Mouse (Mus musculus): ENCODE data around the gene Ift88.

The Ift88 gene

GRCm38 (mm10) chr14:57533841-57534240, 110.0 kb downstream of the Ift88 start:
- Histone ChIP-seq H3K36me3 (ENCODE audit: control insufficient read depth, insufficient read depth, low read length, poor library complexity, severe bottlenecking) (no peaks in the 10 kb centered on the region), H3K27me3 (ENCODE audit: control insufficient read depth, insufficient read depth, low read length, poor library complexity, severe bottlenecking) (0 out of 2 replicates have a peak, but pooled peaks cover 2% of the 10 kb centered on the region)
- DNase-seq (ENCODE audit: low read depth, low spot score): no peak

- no peak for DNase-seq (ENCODE audit: low read depth, low spot score)
- Histone ChIP-seq H3K27me3 (ENCODE audit: control insufficient read depth, insufficient read depth, low read length, poor library complexity, severe bottlenecking) (no peaks in the 10 kb centered on the region), H3K36me3 (ENCODE audit: control insufficient read depth, insufficient read depth, low read length, poor library complexity, severe bottlenecking) (no peaks in the 10 kb centered on the region)
Observed at GRCm38 (mm10) chr14:57534346-57534745, 110.5 kb downstream of the Ift88 start.

- DNase-seq (ENCODE audit: low read depth, low spot score): no peak
- no peaks in the 10 kb centered on the region for H3K27me3 ChIP-seq (ENCODE audit: control insufficient read depth, insufficient read depth, low read length, poor library complexity, severe bottlenecking)
- no peaks in the 10 kb centered on the region for H3K36me3 ChIP-seq (ENCODE audit: control insufficient read depth, insufficient read depth, low read length, poor library complexity, severe bottlenecking)
Observed at GRCm38 (mm10) chr14:57534961-57535360, 111.1 kb downstream of the Ift88 start.

DNA sequence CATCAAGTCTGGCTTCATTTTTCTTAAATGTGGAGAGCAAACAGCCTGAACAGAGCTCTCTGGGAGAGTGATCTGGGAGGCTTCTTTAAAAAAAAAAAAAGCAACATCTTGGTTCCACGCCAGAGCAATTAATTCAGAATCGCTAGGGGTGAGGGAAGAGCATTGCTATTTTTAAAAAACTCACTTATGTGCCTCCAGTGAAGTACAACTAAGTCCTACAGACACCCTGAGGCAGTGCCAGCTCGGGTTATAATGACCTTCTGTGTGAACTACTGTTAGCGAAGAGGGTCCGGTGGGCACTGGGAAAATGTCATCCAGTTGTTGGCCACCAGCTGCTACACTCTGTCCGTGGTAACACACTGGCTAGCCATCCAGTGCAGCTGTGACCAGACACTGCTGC, 111.8 kb downstream of the Ift88 start:
- H3K27me3 ChIP-seq (ENCODE audit: control insufficient read depth, insufficient read depth, low read length, poor library complexity, severe bottlenecking): no peaks in the 10 kb centered on the region
- DNase-seq (ENCODE audit: low read depth, low spot score): no peak
- no peaks in the 10 kb centered on the region for H3K36me3 ChIP-seq (ENCODE audit: control insufficient read depth, insufficient read depth, low read length, poor library complexity, severe bottlenecking)

DNA sequence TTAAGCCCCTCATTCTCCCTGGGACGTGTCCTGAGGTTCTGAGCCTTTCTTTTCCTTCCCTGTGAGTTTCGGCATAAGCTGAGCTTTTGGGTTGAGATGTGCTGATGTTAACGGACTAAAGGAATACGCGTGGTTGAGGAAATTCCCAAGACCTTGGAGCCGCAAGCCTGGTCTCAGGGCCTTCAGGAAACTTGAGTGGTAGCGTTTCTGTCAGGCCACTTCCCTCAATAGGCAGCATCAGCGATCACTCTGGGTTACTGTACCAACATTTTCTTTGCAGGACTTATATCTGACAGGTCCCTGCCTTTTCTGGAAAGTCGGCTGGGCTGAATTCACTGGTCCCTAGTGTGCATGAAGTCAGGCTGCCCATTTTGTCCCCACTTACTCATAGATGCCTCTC, 113.0 kb downstream of the Ift88 start:
- DNase-seq (ENCODE audit: low read depth, low spot score): no peak
- Histone ChIP-seq H3K36me3 (ENCODE audit: control insufficient read depth, insufficient read depth, low read length, poor library complexity, severe bottlenecking) (no peaks in the 10 kb centered on the region), H3K27me3 (ENCODE audit: control insufficient read depth, insufficient read depth, low read length, poor library complexity, severe bottlenecking) (no peaks in the 10 kb centered on the region)

DNA sequence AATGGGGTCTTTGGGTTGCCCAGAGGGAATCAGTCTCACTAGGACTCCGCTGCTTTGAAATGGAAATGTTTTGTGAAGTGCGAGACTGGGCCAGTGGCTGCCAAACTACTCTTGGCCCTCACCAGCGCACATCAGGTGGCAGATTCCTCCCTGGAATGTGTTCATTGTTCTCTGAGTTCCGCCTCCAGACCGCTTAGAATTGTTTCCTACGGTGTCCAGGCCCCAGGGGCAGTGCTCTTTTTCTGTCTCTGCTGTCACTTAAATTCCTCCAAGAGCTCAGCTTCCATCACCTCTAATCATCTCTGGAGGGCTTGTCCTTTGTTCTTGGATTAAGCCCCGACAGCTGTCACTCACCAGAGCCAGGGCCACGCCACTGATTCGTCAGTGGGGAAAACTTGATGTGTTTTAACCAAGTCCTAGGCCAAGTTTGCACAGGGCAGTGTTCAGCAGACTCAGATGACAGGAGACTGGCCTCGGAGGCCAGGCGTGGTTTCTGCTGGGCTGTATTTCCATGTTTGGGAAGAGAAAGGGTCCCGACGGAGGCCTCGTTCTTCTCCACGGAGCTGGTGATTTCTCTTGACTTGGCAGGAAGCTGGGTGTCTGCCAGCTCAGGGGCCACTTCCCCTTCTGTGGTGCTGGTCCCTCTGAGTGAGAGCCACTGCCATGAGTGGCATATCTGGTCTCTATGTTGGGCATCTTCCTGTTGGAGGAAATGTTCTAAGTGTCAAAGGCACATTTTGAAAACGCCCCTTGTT, 113.6 kb downstream of the Ift88 start:
- DNase-seq (ENCODE audit: low read depth, low spot score): peak; percentile 55
- Histone ChIP-seq H3K27me3 (ENCODE audit: control insufficient read depth, insufficient read depth, low read length, poor library complexity, severe bottlenecking) (no peaks in the 10 kb centered on the region), H3K36me3 (ENCODE audit: control insufficient read depth, insufficient read depth, low read length, poor library complexity, severe bottlenecking) (no peaks in the 10 kb centered on the region)

DNA sequence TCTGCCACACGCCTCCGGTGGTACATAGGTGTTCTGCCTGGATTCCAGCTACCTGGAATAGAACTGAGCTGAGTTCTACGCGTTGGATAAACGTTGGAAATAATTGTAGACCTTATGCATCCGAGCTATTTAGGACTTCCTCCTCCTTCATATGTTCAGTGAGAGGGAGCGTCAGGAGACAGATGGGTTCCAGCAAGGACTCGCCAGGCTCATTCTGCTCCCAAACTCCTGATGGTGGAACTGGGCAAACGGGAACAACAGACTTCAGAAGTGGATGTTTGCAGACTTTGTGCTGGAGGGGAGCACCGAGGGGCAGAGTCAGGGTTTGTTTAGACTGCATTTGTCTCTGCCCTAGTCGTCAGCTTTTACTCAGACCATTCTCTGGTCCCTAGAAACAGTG, 116.8 kb downstream of the Ift88 start:
- no peaks in the 10 kb centered on the region for H3K27me3 ChIP-seq (ENCODE audit: control insufficient read depth, insufficient read depth, low read length, poor library complexity, severe bottlenecking)
- DNase-seq (ENCODE audit: low read depth, low spot score): no peak
- H3K36me3 ChIP-seq (ENCODE audit: control insufficient read depth, insufficient read depth, low read length, poor library complexity, severe bottlenecking): no peaks in the 10 kb centered on the region

GRCm38 (mm10) chr14:57542231-57542630, 118.4 kb downstream of the Ift88 start:
- H3K36me3 ChIP-seq (ENCODE audit: control insufficient read depth, insufficient read depth, low read length, poor library complexity, severe bottlenecking): no peaks in the 10 kb centered on the region
- H3K27me3 ChIP-seq (ENCODE audit: control insufficient read depth, insufficient read depth, low read length, poor library complexity, severe bottlenecking): no peaks in the 10 kb centered on the region
- peak; percentile 34 for DNase-seq (ENCODE audit: low read depth, low spot score)

DNA sequence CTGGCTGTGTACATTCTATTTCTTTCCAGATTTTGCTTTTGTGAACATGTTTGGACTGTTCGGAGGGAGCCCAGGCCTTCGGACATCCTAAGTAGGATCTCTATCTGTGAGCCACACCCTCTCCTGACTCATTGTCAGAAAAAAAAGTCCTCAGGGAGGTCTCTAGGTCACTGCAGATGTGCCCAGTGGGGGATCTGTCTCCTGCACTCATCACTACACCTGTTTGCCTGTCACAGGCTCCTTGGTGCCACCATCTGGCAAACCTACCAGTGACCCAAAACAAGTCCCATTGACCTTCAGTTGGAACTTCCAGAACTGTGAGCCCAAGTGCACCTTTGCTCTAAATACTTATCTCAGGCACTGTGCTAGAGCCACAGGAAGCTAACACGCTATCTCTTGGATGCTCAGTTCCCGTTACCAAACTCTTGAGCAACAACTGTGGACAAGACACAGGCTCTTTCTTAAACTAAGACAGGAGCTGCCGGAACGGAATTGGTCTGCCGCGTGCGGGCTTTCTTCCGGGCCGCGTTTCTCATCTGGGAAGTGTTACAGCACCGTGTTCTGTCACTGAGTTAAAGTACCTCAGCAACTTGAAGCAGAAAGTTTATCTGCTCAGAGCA, 119.7 kb downstream of the Ift88 start:
- Histone ChIP-seq H3K27me3 (ENCODE audit: control insufficient read depth, insufficient read depth, low read length, poor library complexity, severe bottlenecking) (no peaks in the 10 kb centered on the region), H3K36me3 (ENCODE audit: control insufficient read depth, insufficient read depth, low read length, poor library complexity, severe bottlenecking) (no peaks in the 10 kb centered on the region)
- DNase-seq (ENCODE audit: low read depth, low spot score): no peak

DNA sequence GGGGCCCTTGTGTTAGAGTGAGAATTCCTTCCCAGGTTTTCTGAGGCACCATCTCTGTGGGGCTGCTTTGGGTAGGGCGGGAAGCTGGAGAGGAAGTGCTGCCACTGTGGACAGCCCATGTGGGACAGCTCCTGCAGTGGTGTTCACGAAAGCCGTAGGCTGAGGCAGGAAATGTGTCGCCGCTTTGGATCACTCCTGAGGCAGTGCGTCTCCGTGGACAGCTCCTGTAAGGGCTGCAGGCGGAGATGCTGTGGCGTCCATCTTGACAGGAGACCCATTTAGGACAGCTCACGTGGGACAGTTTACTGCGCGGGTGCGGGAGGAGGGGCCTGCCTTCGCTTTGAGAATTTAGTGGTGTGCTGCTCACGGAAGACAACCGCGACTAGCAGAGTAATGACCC, 121.7 kb downstream of the Ift88 start:
- DNase-seq (ENCODE audit: low read depth, low spot score): no peak
- Histone ChIP-seq H3K27me3 (ENCODE audit: control insufficient read depth, insufficient read depth, low read length, poor library complexity, severe bottlenecking) (no peaks in the 10 kb centered on the region), H3K36me3 (ENCODE audit: control insufficient read depth, insufficient read depth, low read length, poor library complexity, severe bottlenecking) (0 out of 2 replicates have a peak, but pooled peaks cover 4% of the 10 kb centered on the region)

- H3K27me3 ChIP-seq (ENCODE audit: control insufficient read depth, insufficient read depth, low read length, poor library complexity, severe bottlenecking): no peaks in the 10 kb centered on the region
- no peak for DNase-seq (ENCODE audit: low read depth, low spot score)
- 0 out of 2 replicates have a peak, but pooled peaks cover 4% of the 10 kb centered on the region for H3K36me3 ChIP-seq (ENCODE audit: control insufficient read depth, insufficient read depth, low read length, poor library complexity, severe bottlenecking)
Observed at GRCm38 (mm10) chr14:57546131-57546530, 122.3 kb downstream of the Ift88 start.

- Histone ChIP-seq H3K36me3 (ENCODE audit: control insufficient read depth, insufficient read depth, low read length, poor library complexity, severe bottlenecking) (0 out of 2 replicates have a peak, but pooled peaks cover 4% of the 10 kb centered on the region), H3K27me3 (ENCODE audit: control insufficient read depth, insufficient read depth, low read length, poor library complexity, severe bottlenecking) (no peaks in the 10 kb centered on the region)
- no peak for DNase-seq (ENCODE audit: low read depth, low spot score)
Observed at GRCm38 (mm10) chr14:57546557-57547021, 122.7 kb downstream of the Ift88 start.

DNA sequence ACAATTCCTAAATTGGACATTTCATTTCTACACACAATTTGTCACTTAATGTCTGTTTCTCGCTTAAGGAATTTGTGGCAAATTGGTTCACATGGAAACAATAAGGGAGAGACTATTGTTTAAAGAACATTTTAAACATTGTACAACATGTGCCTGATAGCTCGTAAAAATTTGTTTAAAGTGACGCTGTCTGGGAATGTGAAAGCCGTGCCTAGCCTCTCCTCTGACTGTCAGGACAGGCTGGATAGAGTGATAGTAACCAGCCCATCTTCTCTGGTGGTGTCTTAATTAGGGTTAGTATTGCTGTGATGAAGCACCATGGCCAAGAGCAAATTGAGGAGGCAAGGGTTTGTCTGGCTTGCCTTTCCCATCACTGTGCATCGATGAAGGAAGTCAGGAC, 123.2 kb downstream of the Ift88 start:
- H3K36me3 ChIP-seq (ENCODE audit: control insufficient read depth, insufficient read depth, low read length, poor library complexity, severe bottlenecking): 0 out of 2 replicates have a peak, but pooled peaks cover 4% of the 10 kb centered on the region
- no peaks in the 10 kb centered on the region for H3K27me3 ChIP-seq (ENCODE audit: control insufficient read depth, insufficient read depth, low read length, poor library complexity, severe bottlenecking)
- DNase-seq (ENCODE audit: low read depth, low spot score): no peak

DNA sequence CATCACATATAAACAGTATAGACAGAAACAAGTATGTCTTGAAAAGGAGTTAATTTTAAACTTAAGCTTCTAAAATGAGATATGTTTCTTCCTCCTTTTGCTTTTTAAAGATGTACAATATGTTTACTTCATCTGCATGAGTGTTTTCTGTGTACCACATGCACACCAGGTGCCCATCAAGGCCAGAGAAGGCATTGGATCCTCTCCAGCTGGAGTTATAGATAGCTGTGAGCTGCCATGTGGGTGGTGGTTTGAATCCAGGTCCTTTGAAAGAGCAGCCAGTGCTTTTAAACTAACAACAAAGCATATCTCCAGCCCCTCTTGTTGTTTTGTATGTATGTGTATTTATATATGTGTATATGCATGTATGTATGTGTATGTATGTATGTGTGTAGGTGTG, 129.1 kb downstream of the Ift88 start:
- 0 out of 2 replicates have a peak, but pooled peaks cover 4% of the 10 kb centered on the region for H3K36me3 ChIP-seq (ENCODE audit: control insufficient read depth, insufficient read depth, low read length, poor library complexity, severe bottlenecking)
- no peak for DNase-seq (ENCODE audit: low read depth, low spot score)
- H3K27me3 ChIP-seq (ENCODE audit: control insufficient read depth, insufficient read depth, low read length, poor library complexity, severe bottlenecking): no peaks in the 10 kb centered on the region

GRCm38 (mm10) chr14:57554434-57554833, 130.6 kb downstream of the Ift88 start:
- Histone ChIP-seq H3K27me3 (ENCODE audit: control insufficient read depth, insufficient read depth, low read length, poor library complexity, severe bottlenecking) (no peaks in the 10 kb centered on the region), H3K36me3 (ENCODE audit: control insufficient read depth, insufficient read depth, low read length, poor library complexity, severe bottlenecking) (0 out of 2 replicates have a peak, but pooled peaks cover 4% of the 10 kb centered on the region)
- peak; percentile 52 for DNase-seq (ENCODE audit: low read depth, low spot score)

All from splenic B cell, adult 2 months (primary cell).